10 mouse cellular contexts compared by ENCODE assay signal in genomic region chr14:31899906-31900305, GRCm38 (mm10).
"Had no signal": no experiment of that assay in that cellular context is flagged by ENCODE, and none has a peak within 500 bp of the region (broad histone marks: within the 10 kb centered on the region; RNA-seq: fewer than 3 reads in every experiment).

No protein-coding gene starts in this region.

- H3K9me3 ChIP-seq: limb, embryonic 13.5 days; midbrain, embryonic 12.5 days had no signal

- H3K4me2 ChIP-seq: limb, embryonic 13.5 days; midbrain, embryonic 12.5 days had no signal

- H3K27me3 ChIP-seq: limb, embryonic 13.5 days had no signal

- H3K36me3 ChIP-seq: limb, embryonic 13.5 days; midbrain, embryonic 12.5 days had no signal

- H3K4me3 ChIP-seq: layer of hippocampus, adult 2 months; limb, embryonic 13.5 days; midbrain, embryonic 12.5 days had no signal

- H3K27ac ChIP-seq: layer of hippocampus, adult 2 months; limb, embryonic 13.5 days; liver, embryonic 14.5 days; midbrain, embryonic 12.5 days had no signal

- H3K9ac ChIP-seq: limb, embryonic 13.5 days; liver, embryonic 14.5 days; midbrain, embryonic 12.5 days had no signal

- DNase-seq: kidney, adult 9 months; kidney, postnatal 10 days; kidney, postnatal 4 days; lung, adult 18-20 months; thymus, adult 18-20 months; thymus, postnatal 14 days had no signal
